Mouse (Mus musculus): ENCODE measurements around the gene Palld. TPM values are rescaled to one million over a fixed set of nuclear protein-coding genes. Genes with fewer than 3 reads are reported as not detected.

Gene Palld
- total RNA-seq, 2 experiments from 2014 or later: 0.68 TPM; not detected in 1

- ATAC-seq (replicated peaks; ENCODE audit: low FRiP score, poor library complexity, severe bottlenecking): no peak
Observed at GRCm38 (mm10) chr8:61574526-61574925, 328.0 kb downstream of the Palld start.

DNA sequence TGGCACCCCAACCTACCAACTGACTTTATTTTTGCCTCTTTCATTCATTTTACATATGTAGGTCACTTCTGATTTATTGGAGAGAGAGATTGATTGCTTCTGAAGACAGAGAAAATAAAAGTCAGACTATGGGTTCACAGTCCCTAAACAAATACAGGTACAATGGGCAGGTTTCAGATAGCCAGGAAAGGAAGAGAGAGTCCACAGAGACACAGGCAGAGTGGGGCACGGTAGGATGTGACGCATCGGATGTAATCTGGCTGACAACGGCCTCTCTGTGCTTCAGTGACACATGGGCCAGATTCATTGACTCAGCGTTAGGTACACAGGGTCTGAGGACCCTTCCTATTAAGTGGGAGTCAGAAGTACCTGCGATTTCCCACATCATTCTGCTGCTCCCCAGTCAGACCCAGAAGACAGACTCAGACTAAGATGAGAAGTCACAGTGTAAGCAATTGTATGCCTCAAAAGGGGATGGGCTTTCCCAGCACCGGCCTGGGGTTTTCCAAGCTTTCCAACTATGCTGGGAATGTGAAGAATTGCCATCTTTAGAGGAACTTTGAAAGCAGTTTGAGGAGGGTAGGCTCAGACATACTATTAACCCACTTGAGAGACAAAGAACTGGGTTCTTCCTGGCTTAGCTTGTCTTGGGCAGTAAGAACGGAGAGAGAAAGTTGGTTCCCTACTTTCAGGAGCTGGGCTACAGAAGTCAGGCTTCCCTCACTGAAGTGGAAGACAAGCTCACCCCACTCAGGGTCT is 329.1 kb downstream of the Palld start:
- no peak for ATAC-seq (replicated peaks; ENCODE audit: low FRiP score, poor library complexity, severe bottlenecking)

DNA sequence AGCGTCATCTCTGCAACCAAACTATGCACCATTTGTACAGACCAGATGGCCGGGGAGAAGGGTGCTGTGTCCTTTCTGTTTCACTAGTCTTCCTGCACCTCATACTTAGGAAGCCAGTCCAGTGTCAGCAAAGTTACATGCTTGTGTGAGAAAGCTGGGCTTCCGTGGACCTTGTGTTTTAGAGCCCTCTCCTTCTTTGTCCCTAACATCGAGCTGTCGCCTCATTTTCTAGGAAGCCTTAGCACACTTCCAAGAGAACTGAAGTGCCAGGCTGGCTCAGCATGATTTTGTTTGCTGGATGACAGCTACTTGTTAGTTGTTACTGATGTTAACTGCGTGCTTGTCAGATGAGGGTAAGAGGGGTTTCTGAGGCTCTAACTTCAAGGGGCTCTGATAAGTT is 329.8 kb downstream of the Palld start:
- no peak for ATAC-seq (replicated peaks; ENCODE audit: low FRiP score, poor library complexity, severe bottlenecking)

- no peak for ATAC-seq (replicated peaks; ENCODE audit: low FRiP score, poor library complexity, severe bottlenecking)
Observed at GRCm38 (mm10) chr8:61570637-61571036, 331.9 kb downstream of the Palld start.

- ATAC-seq (replicated peaks; ENCODE audit: low FRiP score, poor library complexity, severe bottlenecking): no peak
Observed at GRCm38 (mm10) chr8:61569721-61570120, 332.8 kb downstream of the Palld start.

GRCm38 (mm10) chr8:61569211-61569610 is 333.3 kb downstream of the Palld start:
- no peak for ATAC-seq (replicated peaks; ENCODE audit: low FRiP score, poor library complexity, severe bottlenecking)

GRCm38 (mm10) chr8:61563378-61563777 is 339.1 kb downstream of the Palld start:
- ATAC-seq (replicated peaks; ENCODE audit: low FRiP score, poor library complexity, severe bottlenecking): no peak

DNA sequence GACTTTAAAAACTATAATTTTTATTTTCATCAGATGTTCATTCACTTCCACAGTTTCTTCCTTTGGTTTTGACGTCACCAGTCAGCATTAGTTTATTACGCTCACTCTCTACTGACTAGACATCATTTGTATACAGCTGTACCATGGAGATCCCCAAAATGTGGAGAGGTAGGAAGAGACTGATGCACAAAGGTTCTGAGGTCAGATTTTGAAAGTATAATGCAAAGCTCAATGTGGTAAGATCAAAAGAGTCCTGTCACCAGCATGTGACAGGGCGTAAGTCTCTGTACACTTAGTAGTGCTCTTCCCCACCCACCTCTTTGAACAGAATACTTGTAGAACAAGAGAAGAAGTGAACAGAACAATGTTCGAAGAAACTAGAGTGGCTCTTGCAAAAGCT is 339.9 kb downstream of the Palld start:
- ATAC-seq (replicated peaks; ENCODE audit: low FRiP score, poor library complexity, severe bottlenecking): no peak

- ATAC-seq (replicated peaks; ENCODE audit: low FRiP score, poor library complexity, severe bottlenecking): no peak
Observed at GRCm38 (mm10) chr8:61561220-61561619, 341.3 kb downstream of the Palld start.

- ATAC-seq (replicated peaks; ENCODE audit: low FRiP score, poor library complexity, severe bottlenecking): no peak
Observed at GRCm38 (mm10) chr8:61559979-61560378, 342.5 kb downstream of the Palld start.

DNA sequence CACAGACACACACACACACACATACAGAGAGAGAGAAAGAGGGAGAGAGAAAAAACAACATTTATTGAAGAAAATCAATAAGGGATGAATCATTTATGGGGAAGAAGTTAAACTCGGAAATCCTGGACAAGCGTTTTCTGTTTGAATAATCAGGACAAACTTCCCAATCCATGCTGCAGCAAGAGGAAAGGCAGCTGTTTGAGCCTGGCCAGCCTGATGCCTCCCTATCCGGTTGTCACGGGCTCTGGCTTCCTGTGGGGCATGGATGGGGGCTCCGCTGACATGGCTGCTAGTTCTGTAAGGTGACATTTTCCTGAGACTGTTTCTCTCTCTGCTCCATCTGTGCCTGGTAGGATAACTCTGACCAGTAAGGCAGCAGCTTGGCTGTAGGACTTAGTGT is 343.0 kb downstream of the Palld start:
- ATAC-seq (replicated peaks; ENCODE audit: low FRiP score, poor library complexity, severe bottlenecking): no peak

- no peak for ATAC-seq (replicated peaks; ENCODE audit: low FRiP score, poor library complexity, severe bottlenecking)
Observed at GRCm38 (mm10) chr8:61558051-61558846, 344.2 kb downstream of the Palld start.

- ATAC-seq (replicated peaks; ENCODE audit: low FRiP score, poor library complexity, severe bottlenecking): no peak
Observed at GRCm38 (mm10) chr8:61557036-61557435, 345.5 kb downstream of the Palld start.

GRCm38 (mm10) chr8:61556219-61556618 is 346.3 kb downstream of the Palld start:
- no peak for ATAC-seq (replicated peaks; ENCODE audit: low FRiP score, poor library complexity, severe bottlenecking)

GRCm38 (mm10) chr8:61555343-61555742 is 347.1 kb downstream of the Palld start:
- ATAC-seq (replicated peaks; ENCODE audit: low FRiP score, poor library complexity, severe bottlenecking): no peak

- ATAC-seq (replicated peaks; ENCODE audit: low FRiP score, poor library complexity, severe bottlenecking): no peak
Observed at GRCm38 (mm10) chr8:61552755-61553402, 349.6 kb downstream of the Palld start.

GRCm38 (mm10) chr8:61552221-61552620 is 350.3 kb downstream of the Palld start:
- ATAC-seq (replicated peaks; ENCODE audit: low FRiP score, poor library complexity, severe bottlenecking): no peak

DNA sequence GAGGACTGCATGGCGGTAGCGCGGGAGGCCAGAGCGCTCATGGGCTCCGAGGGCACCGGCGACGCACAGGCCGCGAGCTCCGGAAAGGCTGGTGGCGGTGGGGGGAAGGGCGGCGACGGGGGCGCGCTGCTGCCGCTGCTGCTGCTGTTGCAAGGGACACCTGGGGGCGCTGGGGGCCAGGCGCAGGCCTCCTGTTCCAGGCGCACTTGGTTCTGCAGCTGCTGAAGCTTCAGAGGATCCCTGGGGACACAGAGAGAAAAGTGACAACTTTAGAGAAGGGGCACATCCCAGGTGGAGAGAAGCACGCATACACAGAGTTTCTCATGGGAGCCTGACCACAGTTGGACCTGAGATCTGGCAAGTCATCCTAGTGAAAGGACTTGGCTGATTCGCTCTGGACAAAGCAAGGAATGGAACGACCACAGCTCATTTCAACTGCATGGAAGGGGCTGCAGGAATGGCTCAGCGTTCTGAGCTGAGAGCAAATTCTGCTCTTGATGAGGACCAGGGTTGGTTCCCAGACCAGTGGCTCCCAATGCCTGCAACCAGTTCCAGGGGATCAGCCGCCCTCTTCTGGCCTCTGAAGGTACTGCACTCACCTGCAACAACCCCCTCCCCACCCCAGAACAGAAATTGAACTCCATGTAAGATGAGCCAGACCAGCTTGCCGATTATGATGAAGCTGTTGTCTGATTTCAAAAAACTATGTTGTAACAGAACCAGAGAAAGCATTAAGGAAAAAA is 352.3 kb downstream of the Palld start:
- no peak for ATAC-seq (replicated peaks; ENCODE audit: low FRiP score, poor library complexity, severe bottlenecking)

GRCm38 (mm10) chr8:61549585-61549984 is 352.9 kb downstream of the Palld start:
- no peak for ATAC-seq (replicated peaks; ENCODE audit: low FRiP score, poor library complexity, severe bottlenecking)
